Mouse (Mus musculus): ENCODE measurements around the gene Aspscr1.

Aspscr1 gene

DNA sequence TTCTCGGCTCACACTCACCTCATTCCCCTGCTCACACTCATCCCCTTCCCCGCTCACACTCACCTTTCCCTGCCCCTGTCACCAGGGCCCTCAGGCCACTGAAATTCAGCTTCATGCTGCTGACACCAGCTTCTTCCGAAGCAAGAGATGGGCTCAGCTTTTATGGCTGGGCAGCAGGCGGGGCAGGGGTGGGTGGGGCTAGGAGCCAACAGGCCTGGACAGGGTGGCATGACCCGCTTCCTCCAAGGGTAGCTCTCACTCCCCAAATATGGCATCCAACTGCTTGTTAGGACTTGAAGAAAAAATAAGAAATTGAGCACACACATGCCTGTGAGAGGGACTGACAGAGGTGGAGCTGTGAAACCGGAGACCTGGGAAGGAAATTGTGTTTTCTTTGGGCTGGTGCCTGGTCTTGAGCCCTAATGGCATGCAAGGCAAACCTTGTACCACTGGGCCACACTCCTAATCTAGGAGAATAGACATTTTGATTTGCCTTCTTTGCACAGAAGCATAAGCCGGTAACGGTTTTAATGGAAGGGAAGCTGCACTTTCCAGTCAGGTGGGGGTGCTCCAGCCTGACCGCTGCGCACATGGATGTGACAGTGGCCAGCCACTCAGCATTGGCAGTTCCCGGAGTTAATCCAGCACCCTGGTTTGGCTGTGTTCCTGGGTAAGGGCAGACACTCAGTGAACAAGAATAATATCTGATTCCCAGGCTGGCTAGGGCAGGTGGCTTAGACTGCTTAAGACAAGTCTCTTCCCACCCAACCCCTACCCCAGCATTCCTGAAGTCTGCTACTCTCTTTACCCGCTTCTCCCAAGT is 59.3 kb downstream of the Aspscr1 start, which contains the start of gene Cbr2:
Cbr2 (minus strand) TSS at position 257 of the 823 bp plus-strand sequence.
- DNase-seq (ENCODE audit: low spot score in 2 of 2) = no peak

- no peak for DNase-seq (ENCODE audit: low spot score in 2 of 2)
These were observed 60.7 kb downstream of the Aspscr1 start for GRCm38 (mm10) chr11:120733521-120733920.

GRCm38 (mm10) chr11:120736424-120736823 is 63.7 kb downstream of the Aspscr1 start:
- no peak for DNase-seq (ENCODE audit: low spot score in 2 of 2)

DNA sequence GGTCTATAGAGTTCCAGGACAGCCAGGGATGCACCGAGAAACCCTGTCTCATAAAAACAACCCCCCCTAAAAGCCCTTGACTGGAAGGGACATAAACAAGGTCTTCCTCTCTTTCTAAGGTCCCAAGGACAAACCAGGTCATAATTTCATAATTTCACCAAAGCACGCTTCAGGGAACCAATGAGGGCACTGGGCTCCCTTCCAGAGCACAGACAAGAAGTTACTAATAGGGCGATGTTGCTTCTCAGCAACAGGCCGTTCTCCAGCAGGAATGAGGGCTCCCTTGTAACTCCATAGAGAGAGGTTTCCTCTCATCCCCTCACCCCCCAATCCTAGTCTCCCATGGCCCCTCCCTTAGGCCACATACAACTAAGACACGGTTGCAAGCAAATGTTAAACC is 68.2 kb downstream of the Aspscr1 start:
- no peak for DNase-seq (ENCODE audit: low spot score in 2 of 2)

- DNase-seq (ENCODE audit: low spot score in 2 of 2) = no peak
These were observed 71.4 kb downstream of the Aspscr1 start for GRCm38 (mm10) chr11:120744121-120744701.

GRCm38 (mm10) chr11:120747974-120748373 is 75.2 kb downstream of the Aspscr1 start:
- DNase-seq (ENCODE audit: low spot score in 2 of 2) = no peak

- DNase-seq (ENCODE audit: low spot score in 2 of 2) = no peak
These were observed 76.7 kb downstream of the Aspscr1 start for GRCm38 (mm10) chr11:120749430-120749829.

DNA sequence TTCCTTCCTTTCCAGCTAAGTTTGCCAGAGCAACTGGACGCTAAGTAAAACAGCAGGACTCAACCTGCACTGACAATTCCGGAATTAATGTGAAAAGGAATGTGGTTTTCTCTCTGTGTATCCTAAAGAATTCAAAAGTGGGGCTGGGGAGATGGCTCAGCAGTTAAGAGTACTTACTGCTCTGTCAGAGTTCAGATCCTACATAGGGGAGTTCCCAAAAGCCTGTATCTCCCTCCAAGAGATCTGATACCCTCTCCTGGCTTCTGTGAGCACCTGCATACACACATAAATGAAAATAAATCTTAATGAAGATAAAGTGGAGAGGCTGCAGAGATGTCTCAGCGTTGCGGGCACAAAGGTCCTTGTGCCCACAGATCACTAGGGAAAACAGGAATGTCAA is 78.8 kb downstream of the Aspscr1 start:
- DNase-seq (ENCODE audit: low spot score in 2 of 2) = no peak
